Mouse (Mus musculus) E14TG2a.4 (cell line): Measurements from ENCODE around the gene Prss30.

Source experiments
- H3K27me3 ChIP-seq: 2 replicates; pipeline ENCODE4 v1.6.1; 2014; ENCODE audit warnings: low read length, control low read depth; ENCODE audit not compliant: insufficient read depth
- H3K36me3 ChIP-seq: 2 replicates; pipeline ENCODE4 v1.6.1; 2014; ENCODE audit warnings: low read length, control low read depth; ENCODE audit not compliant: insufficient read depth
- H3K4me1 ChIP-seq: replicated peaks from 2 replicates; pipeline ENCODE4 v1.6.1; 2014; ENCODE audit warnings: low read depth, low read length, control low read depth
- H3K4me3 ChIP-seq: replicated peaks from 2 replicates; pipeline ENCODE4 v1.5.1; 2014; ENCODE audit warnings: mild to moderate bottlenecking, low read length
- H3K9me3 ChIP-seq: 2 replicates; pipeline ENCODE4 v1.6.1; 2014; ENCODE audit warnings: low read length, control low read depth
- CTCF ChIP-seq: conservative IDR thresholded peaks from 2 replicates; pipeline ENCODE4 v1.5.1; 2014; ENCODE audit warnings: low read length
- NANOG ChIP-seq: IDR thresholded peaks from 2 replicates; pipeline ENCODE4 v1.6.1; 2014; ENCODE audit warnings: borderline replicate concordance, low read length, mixed read lengths
- POU5F1 ChIP-seq: IDR thresholded peaks from 2 replicates; pipeline ENCODE4 v1.6.1; 2014; ENCODE audit warnings: low read length, borderline replicate concordance

The Prss30 gene

GRCm38 (mm10) chr17:24008105-24008504 is 27.7 kb upstream of the Prss30 start:
- peaks cover 14% of the 10 kb centered on the region; the same call in 1 of the 2 replicates for H3K27me3 ChIP-seq
- H3K36me3 ChIP-seq, result no peaks in the 10 kb centered on the region
- peaks cover 20% of the 10 kb centered on the region for H3K4me1 ChIP-seq
- no peak overlapping the region for H3K4me3 ChIP-seq
- TF ChIP-seq CTCF, result no peak
- no peak for TF ChIP-seq NANOG
- no peak for TF ChIP-seq POU5F1
- H3K9me3 ChIP-seq, result no peaks in the 10 kb centered on the region

- TF ChIP-seq NANOG (no peak), POU5F1 (no peak), CTCF (no peak)
- peaks cover 14% of the 10 kb centered on the region; the same call in 1 of the 2 replicates for H3K27me3 ChIP-seq
- H3K4me3 ChIP-seq, result no peak overlapping the region
- H3K9me3 ChIP-seq, result no peaks in the 10 kb centered on the region
- no peaks in the 10 kb centered on the region for H3K36me3 ChIP-seq
- H3K4me1 ChIP-seq, result peaks cover 20% of the 10 kb centered on the region
Measured at GRCm38 (mm10) chr17:24007391-24007790, 27.0 kb upstream of the Prss30 start.

DNA sequence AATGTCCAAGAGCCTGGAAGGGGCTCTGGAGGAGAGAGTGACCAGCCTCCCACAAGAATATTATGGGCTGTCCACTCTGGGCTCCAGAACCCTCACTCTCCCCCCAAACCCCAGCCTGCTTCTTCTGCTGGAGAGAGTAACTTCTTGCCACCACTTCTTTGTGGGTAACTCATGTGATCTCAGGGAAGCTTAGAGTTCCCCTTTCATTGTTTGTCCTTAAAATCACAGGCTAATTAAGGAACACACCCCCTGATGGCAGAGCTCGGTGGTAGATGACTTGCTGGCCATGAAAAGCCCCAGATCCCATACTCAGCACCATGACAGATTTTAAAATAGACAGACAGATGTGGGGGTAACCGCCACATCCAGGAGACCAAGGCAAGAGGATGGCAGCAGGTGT is 26.6 kb upstream of the Prss30 start:
- no peak for TF ChIP-seq CTCF
- TF ChIP-seq POU5F1, result no peak
- no peak for TF ChIP-seq NANOG
- H3K4me3 ChIP-seq, result no peak overlapping the region
- peaks cover 20% of the 10 kb centered on the region for H3K4me1 ChIP-seq
- no peaks in the 10 kb centered on the region for H3K36me3 ChIP-seq
- peaks cover 15% of the 10 kb centered on the region; the same call in 1 of the 2 replicates for H3K27me3 ChIP-seq
- no peaks in the 10 kb centered on the region for H3K9me3 ChIP-seq

GRCm38 (mm10) chr17:24005049-24005448 is 24.7 kb upstream of the Prss30 start:
- no peak for TF ChIP-seq POU5F1
- TF ChIP-seq NANOG, result no peak
- no peak for TF ChIP-seq CTCF
- peaks cover 16% of the 10 kb centered on the region; the same call in 1 of the 2 replicates for H3K27me3 ChIP-seq
- peaks cover 24% of the 10 kb centered on the region for H3K4me1 ChIP-seq
- no peaks in the 10 kb centered on the region for H3K36me3 ChIP-seq
- H3K9me3 ChIP-seq, result no peaks in the 10 kb centered on the region
- H3K4me3 ChIP-seq, result no peak overlapping the region

DNA sequence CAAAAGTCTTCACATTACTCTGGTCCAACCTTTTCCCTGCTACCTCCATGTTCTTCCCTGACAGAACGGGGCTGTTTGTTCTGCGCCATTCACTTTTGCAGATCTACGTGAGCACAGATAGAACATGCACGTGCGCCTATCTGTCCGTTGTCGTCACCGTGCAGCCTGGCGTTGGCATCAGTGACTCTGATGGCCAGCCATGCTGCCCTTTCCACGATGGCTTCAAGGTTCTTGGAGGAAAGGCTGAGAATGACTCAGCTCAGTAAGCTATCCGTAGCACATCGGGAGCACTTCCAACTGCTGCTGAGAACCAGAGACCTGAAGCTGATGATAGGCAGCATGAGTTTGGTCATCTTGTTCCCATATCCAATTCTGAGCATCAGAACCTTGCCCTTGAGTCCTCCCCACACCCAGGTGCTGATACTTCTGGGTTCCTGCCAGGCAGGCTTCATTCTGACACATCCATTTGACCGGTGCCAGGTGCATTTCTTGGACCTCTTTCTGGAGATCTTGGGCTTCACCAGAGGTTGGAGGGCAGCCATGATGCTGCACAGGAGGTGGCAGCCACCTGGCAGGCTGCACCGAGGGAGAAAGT is 23.8 kb upstream of the Prss30 start:
- H3K4me1 ChIP-seq, result peaks cover 27% of the 10 kb centered on the region
- no peaks in the 10 kb centered on the region for H3K9me3 ChIP-seq
- no peak for TF ChIP-seq CTCF
- TF ChIP-seq POU5F1, result no peak
- no peak for TF ChIP-seq NANOG
- no peaks in the 10 kb centered on the region for H3K36me3 ChIP-seq
- no peak overlapping the region for H3K4me3 ChIP-seq
- H3K27me3 ChIP-seq, result peaks cover 14% of the 10 kb centered on the region; the same call in 1 of the 2 replicates

GRCm38 (mm10) chr17:24000404-24000803 is 20.0 kb upstream of the Prss30 start:
- TF ChIP-seq POU5F1 (no peak), CTCF (no peak), NANOG (no peak)
- Histone ChIP-seq H3K4me3 (no peak overlapping the region), H3K27me3 (peaks cover 8% of the 10 kb centered on the region), H3K9me3 (0 out of 2 replicates have a peak, but pooled peaks cover 3% of the 10 kb centered on the region), H3K36me3 (no peaks in the 10 kb centered on the region), H3K4me1 (peaks cover 23% of the 10 kb centered on the region)

- TF ChIP-seq NANOG (no peak), POU5F1 (no peak), CTCF (no peak)
- no peak overlapping the region for H3K4me3 ChIP-seq
- H3K4me1 ChIP-seq, result peaks cover 29% of the 10 kb centered on the region
Measured at GRCm38 (mm10) chr17:23998383-23998782, 18.0 kb upstream of the Prss30 start.

DNA sequence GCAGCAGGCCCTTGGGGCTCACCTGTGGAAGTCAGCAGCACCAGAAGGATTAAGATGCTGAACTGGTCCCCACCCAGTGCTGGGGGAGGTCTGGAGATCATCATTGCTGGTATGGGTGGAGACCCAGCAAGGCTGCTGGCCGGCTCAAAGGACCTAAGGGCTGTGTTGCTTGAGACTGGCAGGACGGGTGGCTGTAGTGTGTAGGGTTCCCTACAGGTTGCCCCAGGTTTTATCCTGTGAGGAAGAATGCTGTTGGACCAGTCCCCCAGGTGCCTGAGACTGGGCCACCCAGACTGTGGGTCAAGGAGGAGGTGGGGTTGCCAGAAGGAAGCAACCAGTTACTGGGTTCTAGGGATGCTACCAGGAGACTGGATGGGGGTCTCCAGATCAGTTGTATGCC is 17.5 kb upstream of the Prss30 start, which contains the start of gene Prss22:
Prss22 (minus strand) TSS at position 200 of the 400 bp plus-strand sequence.
- H3K4me3 ChIP-seq, result no peak within 1 kb of the TSS
- H3K9me3 ChIP-seq, result 0 out of 2 replicates have a peak, but pooled peaks cover 3% of the 10 kb centered on the region
- H3K36me3 ChIP-seq, result no peaks in the 10 kb centered on the region
- peaks cover 33% of the 10 kb centered on the region for H3K4me1 ChIP-seq
- no peak for TF ChIP-seq NANOG
- peaks cover 21% of the 10 kb centered on the region for H3K27me3 ChIP-seq

More at GRCm38 (mm10) chr17:23998383-23998782, 18.0 kb upstream of the Prss30 start:
- H3K36me3 ChIP-seq, result no peaks in the 10 kb centered on the region
- H3K27me3 ChIP-seq, result peaks cover 21% of the 10 kb centered on the region
- H3K9me3 ChIP-seq, result 0 out of 2 replicates have a peak, but pooled peaks cover 3% of the 10 kb centered on the region

GRCm38 (mm10) chr17:23995421-23995820 is 15.1 kb upstream of the Prss30 start:
- Histone ChIP-seq H3K4me3 (no peak overlapping the region), H3K4me1 (peaks cover 46% of the 10 kb centered on the region), H3K9me3 (0 out of 2 replicates have a peak, but pooled peaks cover 3% of the 10 kb centered on the region), H3K27me3 (peaks cover 18% of the 10 kb centered on the region), H3K36me3 (no peaks in the 10 kb centered on the region)
- TF ChIP-seq NANOG (no peak), CTCF (no peak), POU5F1 (no peak)
